Mouse (Mus musculus) kidney, adult 2 months (tissue): ENCODE measurements around the gene Spink2.

Experiments
- CTCF ChIP-seq: fragments of 200-500 bp; conservative IDR thresholded peaks from 2 replicates; pipeline ENCODE4 v1.5.1; 2011; ENCODE audit warnings: low read depth, mild to moderate bottlenecking, control low read depth, low read length, moderate library complexity, mixed read lengths; ENCODE audit not compliant: insufficient read depth, insufficient read length
- POLR2A ChIP-seq: fragments of 200-500 bp; IDR thresholded peaks from one replicate; pipeline ENCODE4 v1.6.1; 2011; ENCODE audit warnings: low read depth, low read length, control low read depth

DNA sequence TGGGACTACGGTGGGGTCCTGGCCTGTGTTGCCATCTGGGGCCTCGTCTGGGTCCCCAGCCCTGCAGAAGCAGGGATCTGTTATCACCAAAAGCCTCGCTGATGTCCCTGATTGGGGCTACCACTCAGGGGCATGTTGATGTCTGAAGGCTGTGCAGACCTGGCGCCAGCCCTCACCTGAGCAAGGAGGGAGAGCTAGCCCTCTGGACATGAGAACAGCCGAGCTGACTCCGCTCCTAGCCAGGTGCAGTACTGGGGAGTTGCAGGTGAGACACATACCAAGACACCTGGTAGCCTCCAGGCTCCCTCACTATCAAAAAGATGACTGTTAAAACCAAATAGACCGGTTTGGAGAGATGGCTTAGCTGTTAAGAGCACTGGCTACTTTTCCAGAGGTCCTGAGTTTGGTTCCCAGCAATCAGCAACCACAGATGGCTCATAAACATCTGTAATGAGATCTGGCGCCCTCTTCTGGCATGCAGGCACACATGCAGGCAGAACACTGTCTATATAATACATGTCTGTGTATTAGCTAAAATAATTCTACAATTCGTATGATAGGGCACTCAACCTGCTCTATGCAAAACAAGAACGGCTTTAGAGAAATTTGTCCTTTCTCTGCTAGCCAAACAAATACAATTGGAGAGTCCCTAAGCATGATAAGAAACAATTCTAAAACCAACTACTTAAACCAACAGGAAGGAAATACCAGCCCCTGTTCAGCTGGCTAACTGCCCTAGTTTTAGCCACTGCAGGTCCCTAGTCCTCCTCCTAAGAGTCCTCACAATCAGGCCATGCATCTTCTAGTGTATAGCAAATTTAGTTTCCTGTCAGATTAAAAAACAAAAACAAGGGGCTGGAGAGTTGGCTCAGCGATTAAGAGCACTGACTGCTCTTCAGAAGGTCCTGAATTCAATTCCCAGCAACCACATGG is 12.0 kb upstream of the Spink2 start:
- TF ChIP-seq CTCF, result peak; percentile 65
- no peak for TF ChIP-seq POLR2A
